Mouse (Mus musculus) MEL (cell line): ENCODE results near the gene Acrbp. TPM values are rescaled to one million over a fixed set of nuclear protein-coding genes. Genes with fewer than 3 reads are reported as not detected.

ENCODE experiments used
- DNase-seq: peaks from one replicate; pipeline ENCODE4 v3.0.0; 2011; ENCODE audit warnings: low read depth, low spot score
- H3K27ac ChIP-seq: 2 replicates; pipeline ENCODE4 v1.5.1; 2012; ENCODE audit warnings: low read depth, mild to moderate bottlenecking, control low read depth, low read length, moderate library complexity; ENCODE audit not compliant: control insufficient read depth
- H3K27me3 ChIP-seq, 2 experiments: fragments of 150-350 bp in 1 of 2; sonication (generic) in 1 of 2; 2 replicates each; pipeline ENCODE4 v1.6.1; 2012; ENCODE audit warnings: low read length in 2 of 2, mild to moderate bottlenecking in 2 of 2, improper control_type of control experiment in 1 of 2, moderate library complexity in 1 of 2; ENCODE audit not compliant: insufficient read depth in 2 of 2, control insufficient read depth in 1 of 2
- H3K36me3 ChIP-seq, 2 experiments: 2 replicates each; pipeline ENCODE4 v1.6.1; 2012 to 2014; ENCODE audit warnings: low read length in 2 of 2, improper control_type of control experiment in 1 of 2, inconsistent platforms in 1 of 2, mild to moderate bottlenecking in 1 of 2; ENCODE audit not compliant: insufficient read depth in 2 of 2, control insufficient read depth in 1 of 2
- H3K4me1 ChIP-seq, 2 experiments: fragments of 150-350 bp in 1 of 2; sonication (generic) in 1 of 2; 2 replicates each; pipeline ENCODE4 v1.6.1; 2012; ENCODE audit warnings: low read length in 2 of 2, improper control_type of control experiment in 1 of 2, mild to moderate bottlenecking in 1 of 2; ENCODE audit not compliant: insufficient read depth in 2 of 2, control insufficient read depth in 1 of 2
- H3K4me3 ChIP-seq, 2 experiments: fragments of 150-350 bp in 1 of 2; sonication (generic) in 1 of 2; 2 replicates each; pipeline ENCODE4 v1.5.1; 2012; ENCODE audit warnings: low read depth in 2 of 2, low read length in 2 of 2, mild to moderate bottlenecking in 2 of 2, moderate library complexity in 2 of 2, control low read depth in 1 of 2, improper control_type of control experiment in 1 of 2; ENCODE audit not compliant: control insufficient read depth in 1 of 2, insufficient read depth in 1 of 2
- H3K79me2 ChIP-seq: 2 replicates; pipeline ENCODE4 v1.6.1; 2012; ENCODE audit warnings: mild to moderate bottlenecking, low read length, moderate library complexity; ENCODE audit not compliant: control insufficient read depth, poor library complexity, insufficient read depth
- H3K9ac ChIP-seq: 2 replicates; pipeline ENCODE4 v1.6.1; 2012; ENCODE audit warnings: low read depth, mild to moderate bottlenecking, control low read depth, low read length, moderate library complexity; ENCODE audit not compliant: control insufficient read depth, poor library complexity, severe bottlenecking
- H3K9me3 ChIP-seq: fragments of 150-350 bp; sonication (generic); replicated peaks from 2 replicates; pipeline ENCODE4 v1.6.1; 2012; ENCODE audit warnings: mild to moderate bottlenecking, low read length, improper control_type of control experiment, moderate library complexity; ENCODE audit not compliant: insufficient read depth
- CTCF ChIP-seq, 3 experiments: IDR thresholded peaks in 2 of 3; conservative IDR thresholded peaks in 1 of 3; 2 replicates each; pipeline ENCODE4 v1.5.1; 2011 to 2012; ENCODE audit warnings: low read length in 3 of 3, low read depth in 2 of 3, mild to moderate bottlenecking in 2 of 3, improper control_type of control experiment in 1 of 3, inconsistent platforms in 1 of 3, mixed read lengths in 1 of 3, moderate library complexity in 1 of 3; ENCODE audit not compliant: control insufficient read depth in 1 of 3, insufficient read depth in 1 of 3, poor library complexity in 1 of 3, severe bottlenecking in 1 of 3
- ELF1 ChIP-seq: IDR thresholded peaks from 2 replicates; pipeline ENCODE4 v1.6.1; 2014; ENCODE audit warnings: low read depth, mild to moderate bottlenecking, inconsistent platforms, low read length, improper control_type of control experiment, moderate library complexity
- EP300 ChIP-seq, 2 experiments: IDR thresholded peaks; 2 replicates each; pipeline ENCODE4 v1.6.1; 2011; ENCODE audit warnings: improper control_type of control experiment in 2 of 2, low read length in 2 of 2, low read depth in 1 of 2, mild to moderate bottlenecking in 1 of 2
- ETS1 ChIP-seq: IDR thresholded peaks from 2 replicates; pipeline ENCODE4 v1.6.1; 2012; ENCODE audit warnings: low read depth, mild to moderate bottlenecking, inconsistent platforms, low read length, improper control_type of control experiment, moderate library complexity
- GABPA ChIP-seq: IDR thresholded peaks from 2 replicates; pipeline ENCODE4 v1.6.1; 2012; ENCODE audit warnings: low read depth, mild to moderate bottlenecking, inconsistent platforms, low read length, improper control_type of control experiment, moderate library complexity
- GATA1 ChIP-seq: IDR thresholded peaks from 2 replicates; pipeline ENCODE4 v1.6.1; 2011; ENCODE audit warnings: low read depth, low read length, improper control_type of control experiment
- HCFC1 ChIP-seq: IDR thresholded peaks from 2 replicates; pipeline ENCODE4 v1.6.1; 2012; ENCODE audit warnings: low read depth, mild to moderate bottlenecking, inconsistent platforms, low read length, improper control_type of control experiment, moderate library complexity
- MAX ChIP-seq: IDR thresholded peaks from 2 replicates; pipeline ENCODE4 v1.6.1; 2011; ENCODE audit warnings: low read length, improper control_type of control experiment
- MAZ ChIP-seq: IDR thresholded peaks from 2 replicates; pipeline ENCODE4 v1.6.1; 2012; ENCODE audit warnings: low read depth, mild to moderate bottlenecking, inconsistent platforms, low read length, improper control_type of control experiment
- MEF2A ChIP-seq: IDR thresholded peaks from 2 replicates; pipeline ENCODE4 v1.6.1; 2014; ENCODE audit warnings: low read depth, mild to moderate bottlenecking, inconsistent platforms, low read length, improper control_type of control experiment; ENCODE audit not compliant: poor library complexity, insufficient replicate concordance, severe bottlenecking; ENCODE audit errors: extremely low read depth
- MXI1 ChIP-seq: IDR thresholded peaks from 2 replicates; pipeline ENCODE4 v1.6.1; 2011; ENCODE audit warnings: mild to moderate bottlenecking, low read depth, low read length, improper control_type of control experiment
- MYB ChIP-seq: IDR thresholded peaks from 2 replicates; pipeline ENCODE4 v1.6.1; 2011; ENCODE audit warnings: mild to moderate bottlenecking, low read depth, low read length, improper control_type of control experiment
- NELFE ChIP-seq: IDR thresholded peaks from 2 replicates; pipeline ENCODE4 v1.6.1; 2011; ENCODE audit warnings: low read depth, low read length, improper control_type of control experiment
- POLR2A ChIP-seq, 2 experiments: IDR thresholded peaks; 2 replicates each; pipeline ENCODE4 v1.6.1; 2011 to 2012; ENCODE audit warnings: low read length in 2 of 2, mild to moderate bottlenecking in 2 of 2, control low read depth in 1 of 2, improper control_type of control experiment in 1 of 2, low read depth in 1 of 2, moderate library complexity in 1 of 2; ENCODE audit not compliant: control insufficient read depth in 1 of 2, insufficient read depth in 1 of 2, poor library complexity in 1 of 2
- RCOR1 ChIP-seq: IDR thresholded peaks from 2 replicates; pipeline ENCODE4 v1.6.1; 2012; ENCODE audit warnings: low read depth, mild to moderate bottlenecking, inconsistent platforms, low read length, improper control_type of control experiment
- SIN3A ChIP-seq: IDR thresholded peaks from 2 replicates; pipeline ENCODE4 v1.6.1; 2012; ENCODE audit warnings: low read length, improper control_type of control experiment, inconsistent platforms
- SMC3 ChIP-seq: IDR thresholded peaks from 2 replicates; pipeline ENCODE4 v1.6.1; 2011; ENCODE audit warnings: low read depth, low read length, improper control_type of control experiment
- TAL1 ChIP-seq: IDR thresholded peaks from 2 replicates; pipeline ENCODE4 v1.6.1; 2012; ENCODE audit warnings: mild to moderate bottlenecking, inconsistent platforms, low read length, moderate library complexity, mixed read lengths
- USF2 ChIP-seq, 2 experiments: IDR thresholded peaks; 2 replicates each; pipeline ENCODE4 v1.6.1; 2011 to 2012; ENCODE audit warnings: improper control_type of control experiment in 2 of 2, low read length in 2 of 2, borderline replicate concordance in 1 of 2, inconsistent platforms in 1 of 2, low read depth in 1 of 2, mild to moderate bottlenecking in 1 of 2; ENCODE audit not compliant: insufficient read depth in 1 of 2
- ZC3H11A ChIP-seq: IDR thresholded peaks from 2 replicates; pipeline ENCODE4 v1.6.1; 2012; ENCODE audit warnings: low read depth, mild to moderate bottlenecking, inconsistent platforms, low read length, improper control_type of control experiment
- ZMIZ1 ChIP-seq: IDR thresholded peaks from 2 replicates; pipeline ENCODE4 v1.6.1; 2012; ENCODE audit warnings: low read depth, mild to moderate bottlenecking, inconsistent platforms, low read length, improper control_type of control experiment, moderate library complexity
- ZNF384 ChIP-seq: IDR thresholded peaks from 2 replicates; pipeline ENCODE4 v1.6.1; 2012; ENCODE audit warnings: low read depth, mild to moderate bottlenecking, inconsistent platforms, low read length, improper control_type of control experiment
- polyA plus RNA-seq, 2 experiments: library from polyadenylated mRNA; stranded (reverse) in 1 of 2; unstranded in 1 of 2; fragments of >175 nt in 1 of 2; fragments of >200 nt in 1 of 2; gene quantifications; 2 replicates each; pipeline versions ENCODE4 v1.2.1 to v1.2.4; 2012; ENCODE audit warnings: low replicate concordance in 2 of 2, low read depth in 1 of 2; ENCODE audit not compliant: insufficient read length in 2 of 2, insufficient read depth in 1 of 2, missing spikeins in 1 of 2
- total RNA-seq: library from RNA; depleted of rRNA; stranded (reverse); fragments of 300-350 nt; gene quantifications from 2 replicates; pipeline ENCODE4 v1.2.3, GENCODE M21; 2012

The Acrbp gene
- total and polyA plus RNA-seq, 3 experiments, result 3.3 to 5.3 TPM; not detected in 1

DNA sequence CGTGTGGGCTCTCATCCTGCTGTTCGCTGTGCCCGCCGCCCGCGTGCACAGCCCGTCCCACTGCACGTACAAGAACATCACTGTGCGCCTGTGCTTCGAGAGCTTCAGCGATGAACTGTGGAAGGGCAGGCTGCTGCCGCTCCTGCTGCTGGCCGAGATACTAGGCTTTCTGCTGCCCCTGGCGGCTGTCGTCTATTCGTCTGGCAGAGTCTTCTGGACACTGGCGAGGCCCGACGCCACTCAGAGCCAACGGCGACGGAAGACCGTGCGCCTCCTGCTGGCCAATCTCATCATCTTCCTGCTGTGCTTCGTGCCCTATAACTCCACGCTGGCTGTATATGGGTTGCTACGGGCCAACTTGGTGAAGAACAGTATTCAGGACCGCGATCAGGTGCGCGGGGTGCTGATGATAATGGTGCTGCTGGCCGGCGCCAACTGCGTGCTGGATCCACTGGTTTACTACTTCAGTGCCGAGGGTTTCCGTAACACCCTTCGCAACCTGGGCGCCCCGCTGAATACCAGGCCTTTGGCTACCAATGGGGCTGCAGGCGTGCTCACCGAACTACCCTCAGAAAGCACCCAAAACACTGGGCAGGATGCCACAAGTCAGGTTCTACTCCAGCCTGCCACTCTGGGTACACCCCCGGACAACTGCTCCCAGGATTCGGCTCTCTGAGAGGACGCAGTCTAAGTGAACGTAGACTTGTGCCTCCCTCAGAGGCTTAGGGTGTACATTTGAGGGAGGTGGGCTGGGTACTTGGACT is 32.5 kb downstream of the Acrbp start:
- H3K36me3 ChIP-seq, result peaks cover 0 to 2% of the 10 kb centered on the region in 2 experiments; a peak in 1 of 4 replicates

DNA sequence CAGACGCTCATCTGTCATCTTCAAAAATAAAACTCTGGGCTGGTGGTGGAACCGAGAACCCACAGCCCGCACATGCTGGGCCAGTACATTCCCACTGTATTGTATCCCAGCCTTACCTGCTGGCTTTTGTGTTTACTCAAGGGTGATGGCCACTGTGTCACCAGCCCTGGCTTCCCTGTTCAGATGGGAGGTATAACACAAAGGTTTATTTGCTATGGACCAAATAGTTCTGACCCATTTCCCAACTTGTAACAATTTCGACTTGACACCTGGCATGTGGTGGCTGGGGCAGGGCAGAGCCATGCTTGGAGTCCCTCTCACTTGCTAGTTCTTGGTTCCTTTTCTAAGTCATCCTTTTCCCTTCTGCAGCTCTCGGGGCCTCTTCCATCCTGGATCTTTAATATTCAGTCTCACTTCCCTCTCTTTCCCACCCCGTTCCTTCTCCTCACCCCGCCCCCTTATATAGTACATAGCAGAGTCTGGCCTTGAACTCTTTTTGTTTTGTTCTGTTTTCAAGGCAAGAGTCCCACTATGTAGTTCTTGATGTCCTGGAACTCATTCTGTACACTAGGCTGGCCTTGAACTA is 33.4 kb downstream of the Acrbp start:
- H3K9ac ChIP-seq, result no peak overlapping the region
- H3K36me3 ChIP-seq, result peaks cover 0 to 2% of the 10 kb centered on the region in 2 experiments; a peak in 1 of 4 replicates
- no peak overlapping the region for H3K4me3 ChIP-seq
- H3K27ac ChIP-seq, result no peak overlapping the region
- no peaks in the 10 kb centered on the region for H3K9me3 ChIP-seq
- no peak for TF ChIP-seq ZMIZ1
- no peak for TF ChIP-seq MEF2A
- no peak for TF ChIP-seq HCFC1
- TF ChIP-seq, all 39 proteins: peak for 0
- H3K79me2 ChIP-seq, result no peaks in the 10 kb centered on the region
- no peak for DNase-seq
- no peaks in the 10 kb centered on the region for H3K27me3 ChIP-seq
- no peaks in the 10 kb centered on the region for H3K4me1 ChIP-seq

More for the DNA sequence above, 32.5 kb downstream of the Acrbp start:
- H3K79me2 ChIP-seq, result no peaks in the 10 kb centered on the region
- TF ChIP-seq CTCF (IDR thresholded peaks at IDR 0.05 in 2 of 3, conservative IDR thresholded peaks at IDR 0.05 in 1 of 3; ENCODE audit: control insufficient read depth in 1 of 3, insufficient read depth in 1 of 3, low read depth in 2 of 3, low read length in 3 of 3, poor library complexity in 1 of 3, severe bottlenecking in 1 of 3) (peak; percentile 19 to 55 (median 40); a peak in 5 of 6 replicates), SMC3 (peak; percentile 42), SIN3A (no peak)
- H3K27ac ChIP-seq, result no peak overlapping the region
- DNase-seq, result no peak
- H3K4me1 ChIP-seq, result no peaks in the 10 kb centered on the region
- no peak overlapping the region for H3K9ac ChIP-seq
- H3K27me3 ChIP-seq, result no peaks in the 10 kb centered on the region
- no peak overlapping the region for H3K4me3 ChIP-seq
- H3K9me3 ChIP-seq, result no peaks in the 10 kb centered on the region

DNA sequence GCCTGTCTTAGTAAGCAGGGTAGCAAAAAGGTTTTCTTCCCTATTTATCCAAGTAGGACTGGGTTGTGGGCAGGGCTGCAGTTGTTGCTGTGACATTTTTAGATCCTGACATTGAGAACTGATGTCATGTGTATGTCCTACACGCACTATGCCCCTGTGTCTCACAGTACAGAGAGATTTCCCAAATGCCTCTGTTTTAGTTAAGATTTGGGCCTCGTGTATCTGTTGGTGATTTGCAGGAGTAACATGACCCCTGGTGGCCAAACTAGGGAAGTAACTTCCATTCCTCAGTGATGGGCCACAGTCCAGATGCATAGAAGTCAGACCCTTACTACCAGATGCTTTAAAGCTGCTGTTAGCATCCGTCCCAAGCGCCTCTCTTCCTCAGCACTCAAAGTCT is 34.9 kb downstream of the Acrbp start:
- H3K27me3 ChIP-seq, result no peaks in the 10 kb centered on the region
- peaks cover 0 to 2% of the 10 kb centered on the region in 2 experiments; a peak in 2 of 4 replicates for H3K36me3 ChIP-seq
- H3K79me2 ChIP-seq, result no peaks in the 10 kb centered on the region; the same call in 1 of the 2 replicates
- H3K9ac ChIP-seq, result no peak overlapping the region
- DNase-seq, result peak; percentile 83
- H3K27ac ChIP-seq, result no peak overlapping the region
- H3K4me3 ChIP-seq, result no peak overlapping the region
- peaks cover under 1 to 1% of the 10 kb centered on the region in 2 experiments; a peak in 2 of 4 replicates for H3K4me1 ChIP-seq
- H3K9me3 ChIP-seq, result no peaks in the 10 kb centered on the region
- no peak for TF ChIP-seq EP300 (IDR thresholded peaks at IDR 0.05; ENCODE audit: low read depth in 1 of 2, low read length in 2 of 2)
- 0 out of 2 replicates have a peak, but pooled peaks have one; percentile 20 for TF ChIP-seq ZNF384
- peak; percentile 72 for TF ChIP-seq SIN3A
- peak; percentile 92 for TF ChIP-seq SMC3
- no peak for TF ChIP-seq RCOR1
- peak; percentile 64 for TF ChIP-seq MAX
- TF ChIP-seq MXI1, result peak; percentile 47; the same call in 1 of the 2 replicates
- TF ChIP-seq USF2 (IDR thresholded peaks at IDR 0.05; ENCODE audit: borderline replicate concordance in 1 of 2, insufficient read depth in 1 of 2, low read depth in 1 of 2, low read length in 2 of 2), result no peak
- no peak for TF ChIP-seq MEF2A
- TF ChIP-seq ETS1, result no peak
- TF ChIP-seq GATA1, result no peak
- TF ChIP-seq ZMIZ1, result no peak
- TF ChIP-seq POLR2A (IDR thresholded peaks at IDR 0.05; ENCODE audit: control insufficient read depth in 1 of 2, insufficient read depth in 1 of 2, low read depth in 1 of 2, low read length in 2 of 2, poor library complexity in 1 of 2), result no peak
- no peak for TF ChIP-seq NELFE
- peak; percentile 91 for TF ChIP-seq ZC3H11A
- no peak for TF ChIP-seq GABPA
- no peak for TF ChIP-seq TAL1
- TF ChIP-seq CTCF (IDR thresholded peaks at IDR 0.05 in 2 of 3, conservative IDR thresholded peaks at IDR 0.05 in 1 of 3; ENCODE audit: control insufficient read depth in 1 of 3, insufficient read depth in 1 of 3, low read depth in 2 of 3, low read length in 3 of 3, poor library complexity in 1 of 3, severe bottlenecking in 1 of 3), result peak; percentile 64 to 97 (median 89)
- no peak for TF ChIP-seq ELF1
- no peak for TF ChIP-seq MAZ
- no peak for TF ChIP-seq MYB
